Mouse (Mus musculus) embryo, embryonic 9.5 days (tissue): ENCODE data around the gene Ly75.

Experiments used
- DNase-seq: peaks from one replicate; pipeline ENCODE4 v3.0.0-alpha.2; 2017; ENCODE audit errors: extremely low spot score

Gene Ly75

GRCm38 (mm10) chr2:60375126-60375525 lies 8.0 kb downstream of the Ly75 start:
- DNase-seq = no peak

- DNase-seq = no peak
Measured at GRCm38 (mm10) chr2:60370188-60370587, 12.9 kb downstream of the Ly75 start.

GRCm38 (mm10) chr2:60369454-60369853 lies 13.6 kb downstream of the Ly75 start:
- no peak for DNase-seq

- no peak for DNase-seq
Measured at GRCm38 (mm10) chr2:60367871-60368270, 15.2 kb downstream of the Ly75 start.

- DNase-seq = no peak
Measured at GRCm38 (mm10) chr2:60367204-60367603, 15.9 kb downstream of the Ly75 start.

GRCm38 (mm10) chr2:60365820-60366610 lies 17.1 kb downstream of the Ly75 start:
- no peak for DNase-seq

- DNase-seq = no peak
Measured at GRCm38 (mm10) chr2:60365138-60365775, 17.8 kb downstream of the Ly75 start.

- DNase-seq = no peak
Measured at GRCm38 (mm10) chr2:60362146-60362545, 21.0 kb downstream of the Ly75 start.

GRCm38 (mm10) chr2:60359796-60360195 lies 23.3 kb downstream of the Ly75 start:
- no peak for DNase-seq

GRCm38 (mm10) chr2:60355388-60355683 lies 27.8 kb downstream of the Ly75 start:
- no peak for DNase-seq

- peak; percentile 11 for DNase-seq
Measured at GRCm38 (mm10) chr2:60354541-60355387, 28.3 kb downstream of the Ly75 start.

GRCm38 (mm10) chr2:60352296-60352695 lies 30.8 kb downstream of the Ly75 start:
- no peak for DNase-seq

GRCm38 (mm10) chr2:60351781-60352180 lies 31.3 kb downstream of the Ly75 start:
- no peak for DNase-seq

- DNase-seq = no peak
Measured at GRCm38 (mm10) chr2:60347875-60348274, 35.2 kb downstream of the Ly75 start.

GRCm38 (mm10) chr2:60346531-60346930 lies 36.6 kb downstream of the Ly75 start:
- DNase-seq = no peak

- DNase-seq = no peak
Measured at GRCm38 (mm10) chr2:60345717-60346116, 37.4 kb downstream of the Ly75 start.

GRCm38 (mm10) chr2:60343607-60344289 lies 39.4 kb downstream of the Ly75 start:
- DNase-seq = peak; percentile 11

- no peak for DNase-seq
Measured at GRCm38 (mm10) chr2:60342107-60342880, 40.8 kb downstream of the Ly75 start.

GRCm38 (mm10) chr2:60337937-60338336 lies 45.2 kb downstream of the Ly75 start:
- DNase-seq = peak; percentile 22

- DNase-seq = no peak
Measured at GRCm38 (mm10) chr2:60328641-60329040, 54.5 kb downstream of the Ly75 start.

GRCm38 (mm10) chr2:60327581-60327980 lies 55.5 kb downstream of the Ly75 start:
- DNase-seq = no peak
